In the genomic region with DNA sequence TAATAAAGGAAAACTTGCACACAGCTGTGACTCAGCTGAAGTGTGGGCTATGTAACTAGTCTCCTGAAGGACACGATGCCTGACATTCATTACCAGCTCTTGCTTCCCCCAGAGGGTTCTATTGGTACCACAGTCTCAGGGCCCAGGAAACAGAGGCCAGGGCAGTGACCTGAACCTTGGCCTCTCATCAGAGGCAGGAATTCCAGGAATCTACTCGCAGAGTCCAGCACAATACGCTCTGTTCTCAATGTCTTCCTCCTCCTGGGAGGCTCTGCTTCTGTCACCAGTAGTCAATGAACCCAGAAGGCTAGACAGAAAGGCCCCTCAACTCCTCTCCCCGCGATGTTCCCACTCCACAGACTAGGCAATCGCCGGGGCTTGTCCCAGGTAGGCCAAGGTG, we compare ENCODE assay signal across 11 mouse cellular contexts.
DNase-seq lines count a peak whose midpoint lies in the region; ATAC-seq lines count a peak whose summit lies in the region.
"Had no signal": no experiment of that assay in that cellular context is flagged by ENCODE, and none has a peak within 500 bp of the region (broad histone marks: within the 10 kb centered on the region; RNA-seq: fewer than 3 reads in every experiment).

No protein-coding gene starts in this region.

- no peak overlapping the region for H3K4me3 ChIP-seq in forebrain, embryonic 10.5 days
- H3K4me3 ChIP-seq in forebrain, embryonic 14.5 days (ENCODE audit: low read depth, low read length) = no peak overlapping the region
- no peak overlapping the region for H3K4me3 ChIP-seq in lung, embryonic 16.5 days (ENCODE audit: low read length)
- H3K4me3 ChIP-seq: embryonic facial prominence, embryonic 15.5 days had no signal

- H3K4me1 ChIP-seq in forebrain, embryonic 10.5 days = peaks cover 79% of the 10 kb centered on the region
- H3K4me1 ChIP-seq in forebrain, embryonic 14.5 days (ENCODE audit: control insufficient read depth, insufficient read depth, low read length) = peaks cover 24% of the 10 kb centered on the region
- H3K4me1 ChIP-seq in lung, embryonic 16.5 days (replicated peaks; ENCODE audit: control insufficient read depth, insufficient read depth, low read length) = peaks cover 17% of the 10 kb centered on the region

- H3K27ac ChIP-seq in forebrain, embryonic 10.5 days = peak overlapping the region; percentile 51; the same call in 1 of the 2 replicates
- no peak overlapping the region for H3K27ac ChIP-seq in forebrain, embryonic 14.5 days (ENCODE audit: low read depth, low read length)
- no peak overlapping the region for H3K27ac ChIP-seq in lung, embryonic 16.5 days (ENCODE audit: low read length)
- H3K27ac ChIP-seq: embryonic facial prominence, embryonic 15.5 days had no signal

- no peak overlapping the region for H3K4me2 ChIP-seq in forebrain, embryonic 14.5 days (ENCODE audit: low read length)
- no peak overlapping the region for H3K4me2 ChIP-seq in lung, embryonic 16.5 days (ENCODE audit: low read depth, low read length)
- H3K4me2 ChIP-seq: embryonic facial prominence, embryonic 15.5 days had no signal

- no peak overlapping the region for H3K9ac ChIP-seq in forebrain, embryonic 14.5 days (ENCODE audit: low read length)
- no peak overlapping the region for H3K9ac ChIP-seq in lung, embryonic 16.5 days (ENCODE audit: low read length)
- H3K9ac ChIP-seq: embryonic facial prominence, embryonic 15.5 days had no signal

- no peak for DNase-seq in forebrain, embryonic 10.5 days (ENCODE audit: extremely low spot score, low spot score)
- no peak for DNase-seq in forebrain, embryonic 14.5 days (ENCODE audit: low spot score)
- DNase-seq in R1 (ENCODE audit: low read depth, low spot score) = peak; percentile 9
- DNase-seq in kidney, adult 18-20 months = peak; percentile 79
- no peak for DNase-seq in cerebellum, adult 18-20 months
- DNase-seq in heart, postnatal 14 days = no peak
- DNase-seq: gastrocnemius, postnatal 10 days; heart, postnatal 10 days had no signal

- WGBS in forebrain, embryonic 10.5 days = 32% methylated on average over 7 of the region's 7 CpGs
- 62% methylated on average over 7 of the region's 7 CpGs for WGBS in forebrain, embryonic 14.5 days
- 48% methylated on average over 7 of the region's 7 CpGs for WGBS in lung, embryonic 16.5 days

- H3K27me3 ChIP-seq in forebrain, embryonic 10.5 days (ENCODE audit: poor library complexity, severe bottlenecking) = no peaks in the 10 kb centered on the region
- H3K27me3 ChIP-seq in forebrain, embryonic 14.5 days (replicated peaks; ENCODE audit: control insufficient read depth, insufficient read depth, low read length) = no peaks in the 10 kb centered on the region
- no peaks in the 10 kb centered on the region for H3K27me3 ChIP-seq in lung, embryonic 16.5 days (ENCODE audit: control insufficient read depth, insufficient read depth, low read depth, low read length)
- H3K27me3 ChIP-seq: embryonic facial prominence, embryonic 15.5 days had no signal

- H3K9me3 ChIP-seq in forebrain, embryonic 10.5 days = no peaks in the 10 kb centered on the region
- no peaks in the 10 kb centered on the region for H3K9me3 ChIP-seq in forebrain, embryonic 14.5 days (replicated peaks; ENCODE audit: control insufficient read depth, low read length)
- no peaks in the 10 kb centered on the region for H3K9me3 ChIP-seq in lung, embryonic 16.5 days (ENCODE audit: control insufficient read depth, low read length)
- H3K9me3 ChIP-seq: embryonic facial prominence, embryonic 15.5 days had no signal

- no peaks in the 10 kb centered on the region for H3K36me3 ChIP-seq in forebrain, embryonic 10.5 days (replicated peaks)
- no peaks in the 10 kb centered on the region for H3K36me3 ChIP-seq in forebrain, embryonic 14.5 days (ENCODE audit: control insufficient read depth, insufficient read depth, low read length)
- H3K36me3 ChIP-seq in lung, embryonic 16.5 days (ENCODE audit: control insufficient read depth, insufficient read depth, low read length) = no peaks in the 10 kb centered on the region
- H3K36me3 ChIP-seq: embryonic facial prominence, embryonic 15.5 days had no signal

- intact Hi-C loops in heart, postnatal 14 days (cut with DNase I) = no loop called here

- ATAC-seq in forebrain, embryonic 14.5 days = no peak
- ATAC-seq in lung, embryonic 16.5 days (ENCODE audit: low read depth) = 0 out of 2 replicates have a peak, but pooled peaks have one; percentile 29
- ATAC-seq in activated CD4-positive, CD25-positive, alpha-beta regulatory T cell, adult 4 months = no peak

Comparison
In these comparisons a context has a peak if more than half of its experiments do, and no peak if none do; other contexts are left out.
1. DNase-seq: peak in R1 (single experiment) and kidney, adult 18-20 months (single experiment); none in forebrain, embryonic 10.5 days (single experiment), forebrain, embryonic 14.5 days (single experiment), cerebellum, adult 18-20 months (0 of 2) and heart, postnatal 14 days (0 of 2).